Mouse (Mus musculus): ENCODE measurements around the gene Uncx.

The Uncx gene

GRCm38 (mm10) chr5:139542556-139542955 lies 738 bp upstream of the Uncx start:
- DNase-seq (ENCODE audit: low read depth, low spot score), result no peak

GRCm38 (mm10) chr5:139543650-139544270 lies 466 bp downstream of the Uncx start:
- peak; percentile 76 for DNase-seq (ENCODE audit: low read depth, low spot score)

- no peak for DNase-seq (ENCODE audit: low read depth, low spot score)
Observed at GRCm38 (mm10) chr5:139544271-139545135, 1.2 kb downstream of the Uncx start.

- no peak for DNase-seq (ENCODE audit: low read depth, low spot score)
Observed at GRCm38 (mm10) chr5:139545221-139545620, 1.9 kb downstream of the Uncx start.

GRCm38 (mm10) chr5:139545673-139546335 lies 2.5 kb downstream of the Uncx start:
- no peak for DNase-seq (ENCODE audit: low read depth, low spot score)

GRCm38 (mm10) chr5:139546336-139546770 lies 3.1 kb downstream of the Uncx start:
- DNase-seq (ENCODE audit: low read depth, low spot score), result no peak

- DNase-seq (ENCODE audit: low read depth, low spot score), result no peak
Observed at GRCm38 (mm10) chr5:139546771-139547420, 3.6 kb downstream of the Uncx start.

- DNase-seq (ENCODE audit: low read depth, low spot score), result peak; percentile 54
Observed at GRCm38 (mm10) chr5:139547421-139547931, 4.2 kb downstream of the Uncx start.

- DNase-seq (ENCODE audit: low read depth, low spot score), result peak; percentile 76
Observed at GRCm38 (mm10) chr5:139553446-139554273, 10.4 kb downstream of the Uncx start.

- DNase-seq (ENCODE audit: low read depth, low spot score), result no peak
Observed at GRCm38 (mm10) chr5:139554478-139555335, 11.4 kb downstream of the Uncx start.

GRCm38 (mm10) chr5:139555476-139556115 lies 12.3 kb downstream of the Uncx start:
- DNase-seq (ENCODE audit: low read depth, low spot score), result no peak

- DNase-seq (ENCODE audit: low read depth, low spot score), result no peak
Observed at GRCm38 (mm10) chr5:139556116-139556678, 12.9 kb downstream of the Uncx start.

GRCm38 (mm10) chr5:139557079-139557478 lies 13.8 kb downstream of the Uncx start:
- no peak for DNase-seq (ENCODE audit: low read depth, low spot score)

GRCm38 (mm10) chr5:139557531-139558467 lies 14.5 kb downstream of the Uncx start:
- no peak for DNase-seq (ENCODE audit: low read depth, low spot score)

- DNase-seq (ENCODE audit: low read depth, low spot score), result no peak
Observed at GRCm38 (mm10) chr5:139558468-139558804, 15.1 kb downstream of the Uncx start.

GRCm38 (mm10) chr5:139558917-139559660 lies 15.8 kb downstream of the Uncx start:
- no peak for DNase-seq (ENCODE audit: low read depth, low spot score)

GRCm38 (mm10) chr5:139559782-139560181 lies 16.5 kb downstream of the Uncx start:
- DNase-seq (ENCODE audit: low read depth, low spot score), result no peak

All from ES-CJ7 (cell line).